Mouse (Mus musculus) forebrain, embryonic 10.5 days (tissue): ENCODE measurements at regions not wholly inside any gene's neighbourhood (a gene's known extent, or its start where the extent isn't known, plus 50 kb on each side); places are given as distances from the start of the nearest gene placed in this dataset.

ENCODE experiments used
- DNase-seq: peaks from one replicate; pipeline ENCODE4 v3.0.0-alpha.2; 2017; ENCODE audit warnings: low spot score; ENCODE audit errors: extremely low spot score
- H3K27ac ChIP-seq: fragments of 300-500 bp; sonication (generic); 2 replicates; pipeline ENCODE4 v1.5.1; 2016; ENCODE audit warnings: mild to moderate bottlenecking
- H3K27me3 ChIP-seq: fragments of 300-500 bp; sonication (generic); 2 replicates; pipeline ENCODE4 v1.6.1; 2016; ENCODE audit warnings: mild to moderate bottlenecking; ENCODE audit not compliant: poor library complexity, severe bottlenecking
- H3K36me3 ChIP-seq: fragments of 300-500 bp; sonication (generic); replicated peaks from 2 replicates; pipeline ENCODE4 v1.6.1; 2016; ENCODE audit warnings: mild to moderate bottlenecking, moderate library complexity
- H3K4me1 ChIP-seq: fragments of 300-500 bp; sonication (generic); 2 replicates; pipeline ENCODE4 v1.6.1; 2016
- H3K4me3 ChIP-seq: fragments of 300-500 bp; sonication (generic); 2 replicates; pipeline ENCODE4 v1.5.1; 2016; ENCODE audit warnings: mild to moderate bottlenecking, moderate library complexity
- H3K9me3 ChIP-seq: fragments of 300-500 bp; sonication (generic); 2 replicates; pipeline ENCODE4 v1.6.1; 2016; ENCODE audit warnings: mild to moderate bottlenecking, moderate library complexity
- WGBS: fragments of 180-500 bp; shearing (Covaris S2); methylation state at CpG from one replicate; pipeline ENCODE4 v1.1.7; 2016; 5-methylcytosine and 5-hydroxymethylcytosine counted together

DNA sequence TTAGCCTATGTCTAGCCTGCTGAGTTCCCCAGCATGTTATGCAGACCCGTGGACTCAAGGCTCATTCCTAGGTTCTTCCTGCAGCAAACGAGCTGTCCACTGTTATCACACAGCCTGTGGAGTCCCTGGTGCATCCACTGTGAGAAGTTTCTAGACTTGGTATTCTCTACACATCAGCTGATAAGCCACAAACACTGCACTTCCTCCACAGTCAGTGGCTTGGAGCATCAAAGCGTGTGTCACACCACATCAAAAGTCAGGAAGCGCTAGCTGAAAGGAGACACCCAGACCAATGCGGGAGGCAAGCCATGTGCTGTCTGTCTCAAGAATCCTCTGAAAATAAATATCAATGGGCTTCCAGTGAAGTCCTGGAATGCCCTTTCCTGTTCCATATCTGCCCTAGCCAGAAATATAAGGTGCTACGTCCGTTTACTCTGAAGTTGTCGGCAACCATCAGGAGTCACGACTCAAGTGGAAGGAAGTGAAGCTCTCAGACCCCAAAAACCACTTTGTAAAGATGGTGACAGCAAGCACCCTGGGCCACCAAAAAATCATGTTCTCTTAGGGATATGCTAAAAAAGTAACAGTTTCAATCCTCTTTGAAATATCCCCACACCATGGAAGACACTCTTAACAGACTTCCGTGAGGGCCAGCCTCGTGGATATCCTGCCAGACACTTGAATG lies 227.7 kb downstream of the Adgrl2 start:
- H3K4me3 ChIP-seq, result no peak overlapping the region
- no peak overlapping the region for H3K27ac ChIP-seq
- H3K4me1 ChIP-seq, result no peaks in the 10 kb centered on the region
- DNase-seq, result no peak
- H3K36me3 ChIP-seq, result no peaks in the 10 kb centered on the region
- no peaks in the 10 kb centered on the region for H3K9me3 ChIP-seq
- no peaks in the 10 kb centered on the region for H3K27me3 ChIP-seq
- 80% methylated on average over 11 of the region's 11 CpGs for WGBS

DNA sequence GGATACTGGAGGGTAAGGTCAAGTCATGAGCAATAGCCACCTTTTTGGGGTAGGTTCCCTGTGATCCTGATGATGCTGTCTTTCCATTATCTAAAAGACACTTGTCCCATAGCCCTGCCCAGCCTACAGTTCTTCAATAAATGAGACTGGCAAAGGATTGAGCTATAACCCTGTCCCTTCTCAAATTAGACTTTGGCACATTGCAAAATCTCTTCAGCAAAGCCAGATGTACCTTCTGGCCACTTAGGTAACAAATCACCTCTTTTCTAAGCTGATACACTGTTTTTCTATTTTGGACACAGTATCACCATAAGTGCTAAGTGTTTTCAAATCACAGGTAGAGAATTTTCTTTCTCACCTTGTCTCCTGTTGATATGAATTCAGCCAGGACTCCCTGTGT lies 228.8 kb downstream of the Adgrl2 start:
- Histone ChIP-seq H3K36me3 (no peaks in the 10 kb centered on the region), H3K27ac (no peak overlapping the region), H3K27me3 (no peaks in the 10 kb centered on the region), H3K4me1 (no peaks in the 10 kb centered on the region), H3K9me3 (no peaks in the 10 kb centered on the region), H3K4me3 (no peak overlapping the region)
- DNase-seq, result no peak

GRCm38 (mm10) chr3:148759500-148759899 lies 230.9 kb downstream of the Adgrl2 start:
- Histone ChIP-seq H3K27me3 (no peaks in the 10 kb centered on the region), H3K27ac (no peak overlapping the region), H3K9me3 (no peaks in the 10 kb centered on the region), H3K4me3 (no peak overlapping the region), H3K36me3 (no peaks in the 10 kb centered on the region), H3K4me1 (no peaks in the 10 kb centered on the region)
- DNase-seq, result no peak
- WGBS, result 83% methylated on average over 4 of the region's 4 CpGs

DNA sequence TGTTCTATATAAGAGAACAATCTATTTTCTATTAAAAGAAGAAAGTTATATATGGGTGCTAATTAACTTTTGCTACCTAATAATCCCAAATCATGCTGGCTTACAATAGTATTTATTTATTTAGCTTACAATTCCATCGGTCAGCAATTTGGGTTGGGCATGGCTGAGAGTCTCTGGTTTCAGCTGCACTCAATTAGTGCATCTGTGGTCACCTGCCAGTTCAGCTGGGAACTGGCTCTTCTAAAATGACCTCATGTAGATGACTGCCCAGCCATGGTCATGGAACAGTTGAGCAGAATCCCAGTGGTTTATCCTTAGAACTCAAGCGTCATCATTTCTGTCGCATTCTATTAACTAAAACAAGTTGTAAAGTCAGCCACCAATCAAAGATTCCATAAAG lies 244.1 kb downstream of the Adgrl2 start:
- no peak for DNase-seq
- Histone ChIP-seq H3K4me3 (no peak overlapping the region), H3K36me3 (no peaks in the 10 kb centered on the region), H3K27me3 (no peaks in the 10 kb centered on the region), H3K9me3 (peaks cover 6% of the 10 kb centered on the region; the same call in 1 of the 2 replicates), H3K4me1 (peaks cover 8% of the 10 kb centered on the region), H3K27ac (no peak overlapping the region)
- WGBS, result 89% methylated on average over 3 of the region's 3 CpGs

- H3K36me3 ChIP-seq, result no peaks in the 10 kb centered on the region
- WGBS, result 57% methylated on average over 2 of the region's 2 CpGs
- peaks cover 8% of the 10 kb centered on the region for H3K4me1 ChIP-seq
- DNase-seq, result no peak
- H3K27me3 ChIP-seq, result no peaks in the 10 kb centered on the region
- H3K9me3 ChIP-seq, result peaks cover 3% of the 10 kb centered on the region; the same call in 1 of the 2 replicates
- no peak overlapping the region for H3K27ac ChIP-seq
- no peak overlapping the region for H3K4me3 ChIP-seq
These were observed 245.7 kb downstream of the Adgrl2 start for GRCm38 (mm10) chr3:148744651-148745050.

DNA sequence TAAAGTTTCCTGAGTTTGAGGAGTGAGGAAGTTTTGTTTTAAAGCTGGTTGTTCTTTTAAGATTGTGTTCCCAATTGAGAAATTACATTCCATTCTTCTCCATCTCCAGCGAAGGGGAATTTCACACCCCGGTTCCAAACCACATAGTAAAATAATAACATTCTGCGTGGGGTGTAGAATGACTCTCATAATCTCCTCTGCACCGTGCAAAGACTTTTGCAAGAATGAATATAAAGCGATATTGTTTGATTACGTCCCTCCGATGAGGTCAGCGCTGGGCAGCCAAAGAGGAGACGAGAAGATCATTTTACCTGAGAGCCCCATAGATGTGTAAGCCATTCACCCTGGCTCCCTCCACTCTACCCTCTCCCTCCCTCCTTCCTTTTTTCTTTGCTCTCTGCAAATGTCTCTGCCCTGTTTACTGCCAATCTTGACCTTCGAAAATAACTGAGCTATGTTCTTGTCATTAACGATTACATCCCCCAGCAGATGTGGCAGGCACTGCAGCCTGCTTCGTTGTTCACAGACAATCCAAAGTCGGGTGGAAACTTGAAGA lies 256.1 kb downstream of the Adgrl2 start:
- no peaks in the 10 kb centered on the region for H3K36me3 ChIP-seq
- 77% methylated on average over 13 of the region's 13 CpGs for WGBS
- H3K9me3 ChIP-seq, result no peaks in the 10 kb centered on the region
- H3K4me1 ChIP-seq, result peaks cover 15% of the 10 kb centered on the region
- H3K27ac ChIP-seq, result no peak overlapping the region
- no peak overlapping the region for H3K4me3 ChIP-seq
- H3K27me3 ChIP-seq, result no peaks in the 10 kb centered on the region
- no peak for DNase-seq

GRCm38 (mm10) chr3:148733227-148733854 lies 257.0 kb downstream of the Adgrl2 start:
- Histone ChIP-seq H3K4me1 (peaks cover 15% of the 10 kb centered on the region), H3K4me3 (no peak overlapping the region), H3K36me3 (no peaks in the 10 kb centered on the region), H3K27ac (no peak overlapping the region), H3K9me3 (no peaks in the 10 kb centered on the region), H3K27me3 (no peaks in the 10 kb centered on the region)
- DNase-seq, result no peak
- WGBS, result 60% methylated on average over 13 of the region's 13 CpGs

DNA sequence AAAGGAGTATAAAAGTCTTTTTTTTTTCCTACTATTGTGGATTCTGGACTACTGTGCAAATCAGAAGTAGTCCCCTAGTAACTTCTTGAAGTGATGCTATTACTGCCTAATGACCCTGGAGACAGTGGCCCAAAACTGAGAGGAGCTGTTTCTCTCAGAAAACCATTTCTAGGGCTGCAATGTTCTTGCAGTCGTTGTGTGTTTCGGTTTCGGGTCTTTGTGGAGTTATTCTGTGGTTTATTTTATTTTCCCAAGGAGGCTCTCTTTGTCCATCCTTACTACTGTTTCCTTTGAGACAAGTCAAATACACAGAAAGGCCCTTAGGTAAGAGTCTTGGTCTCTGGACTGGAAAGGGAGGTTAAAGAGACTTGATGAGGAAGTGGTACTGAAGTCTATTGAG lies 258.9 kb downstream of the Adgrl2 start:
- Histone ChIP-seq H3K27ac (no peak overlapping the region), H3K9me3 (no peaks in the 10 kb centered on the region), H3K36me3 (no peaks in the 10 kb centered on the region), H3K27me3 (0 out of 2 replicates have a peak, but pooled peaks cover 5% of the 10 kb centered on the region), H3K4me1 (peaks cover 21% of the 10 kb centered on the region), H3K4me3 (no peak overlapping the region)
- WGBS, result 93% methylated on average over 3 of the region's 3 CpGs
- no peak for DNase-seq

- WGBS, result 79% methylated on average over 7 of the region's 7 CpGs
- no peak overlapping the region for H3K4me3 ChIP-seq
- no peak overlapping the region for H3K27ac ChIP-seq
- 0 out of 2 replicates have a peak, but pooled peaks cover 5% of the 10 kb centered on the region for H3K27me3 ChIP-seq
- 0 out of 2 replicates have a peak, but pooled peaks cover 5% of the 10 kb centered on the region for H3K9me3 ChIP-seq
- H3K4me1 ChIP-seq, result peaks cover 20% of the 10 kb centered on the region
- no peaks in the 10 kb centered on the region for H3K36me3 ChIP-seq
- no peak for DNase-seq
These were observed 261.1 kb downstream of the Adgrl2 start for GRCm38 (mm10) chr3:148729242-148729680.

DNA sequence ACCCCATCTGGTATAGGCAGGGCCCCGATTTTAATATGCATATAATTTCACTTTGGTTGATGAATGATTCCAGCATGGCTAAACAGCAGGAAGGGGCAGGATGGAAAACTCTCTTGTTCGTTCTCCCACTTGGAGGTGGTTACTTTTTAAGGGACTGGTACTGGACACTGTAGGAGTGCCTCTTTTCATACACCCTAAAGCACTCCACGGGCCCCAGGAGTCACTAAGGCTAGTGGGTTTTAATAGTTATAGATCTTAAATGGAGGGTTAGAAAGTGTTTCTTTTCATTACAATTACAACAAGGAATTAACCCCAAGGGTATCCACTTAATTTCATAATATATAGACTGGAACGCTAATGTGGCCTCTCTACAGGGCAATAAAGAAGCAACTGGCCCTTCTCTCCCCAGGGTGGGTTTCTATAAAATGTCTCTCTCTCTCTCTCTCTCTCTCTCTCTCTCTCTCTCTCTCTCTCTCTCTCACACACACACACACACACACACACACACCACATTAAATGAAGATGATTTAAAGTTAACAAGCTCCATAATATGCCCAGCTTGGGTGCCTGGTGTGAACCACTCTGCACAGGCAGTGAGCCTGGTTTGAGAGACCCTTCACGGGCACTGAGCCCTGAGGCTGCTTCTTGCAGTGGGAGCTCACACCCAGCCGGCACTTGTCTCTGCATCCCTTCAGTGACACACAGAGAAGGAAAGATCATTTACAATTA lies 261.7 kb downstream of the Adgrl2 start:
- 0 out of 2 replicates have a peak, but pooled peaks cover 5% of the 10 kb centered on the region for H3K9me3 ChIP-seq
- H3K27me3 ChIP-seq, result 0 out of 2 replicates have a peak, but pooled peaks cover 5% of the 10 kb centered on the region
- H3K4me1 ChIP-seq, result peaks cover 14% of the 10 kb centered on the region
- H3K4me3 ChIP-seq, result no peak overlapping the region
- WGBS, result 82% methylated on average over 6 of the region's 6 CpGs
- H3K36me3 ChIP-seq, result no peaks in the 10 kb centered on the region
- no peak for DNase-seq
- no peak overlapping the region for H3K27ac ChIP-seq

DNA sequence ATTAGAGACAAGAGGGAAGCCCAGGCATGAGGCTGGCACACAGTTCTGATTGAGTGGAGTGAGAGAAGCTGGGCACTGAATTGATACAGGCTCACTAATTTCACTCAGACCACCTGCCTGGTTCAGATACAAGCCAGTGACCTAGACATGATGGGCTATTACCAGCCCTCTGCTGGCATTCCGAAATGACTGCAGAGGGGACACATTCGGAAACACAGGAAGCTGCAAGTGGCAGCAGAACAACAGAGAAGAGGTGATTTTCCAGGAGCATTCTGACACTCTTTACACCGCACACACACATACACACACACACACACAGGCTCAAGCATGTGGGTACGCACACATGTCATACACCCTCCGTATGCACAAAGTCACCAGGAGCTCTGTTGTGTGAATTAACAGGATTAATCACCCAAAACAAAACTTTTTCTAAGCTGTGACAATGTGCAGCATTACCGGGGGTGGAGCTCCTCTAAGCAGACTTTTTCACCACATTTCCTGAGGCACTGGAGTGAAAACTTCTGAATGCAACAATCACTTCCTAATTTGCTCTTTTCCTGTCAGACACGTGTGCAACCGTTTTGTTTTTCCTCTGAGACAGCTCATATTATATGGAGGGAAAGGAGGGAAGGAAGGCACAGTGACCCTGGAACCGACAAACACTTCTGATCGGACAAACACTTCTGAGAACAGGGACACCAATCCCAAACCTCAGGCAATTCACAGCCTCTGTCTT lies 263.6 kb downstream of the Adgrl2 start:
- no peaks in the 10 kb centered on the region for H3K36me3 ChIP-seq
- WGBS, result 56% methylated on average over 10 of the region's 10 CpGs
- peaks cover 8% of the 10 kb centered on the region for H3K4me1 ChIP-seq
- H3K9me3 ChIP-seq, result 0 out of 2 replicates have a peak, but pooled peaks cover 5% of the 10 kb centered on the region
- DNase-seq, result no peak
- 0 out of 2 replicates have a peak, but pooled peaks cover 5% of the 10 kb centered on the region for H3K27me3 ChIP-seq
- no peak overlapping the region for H3K27ac ChIP-seq
- no peak overlapping the region for H3K4me3 ChIP-seq

DNA sequence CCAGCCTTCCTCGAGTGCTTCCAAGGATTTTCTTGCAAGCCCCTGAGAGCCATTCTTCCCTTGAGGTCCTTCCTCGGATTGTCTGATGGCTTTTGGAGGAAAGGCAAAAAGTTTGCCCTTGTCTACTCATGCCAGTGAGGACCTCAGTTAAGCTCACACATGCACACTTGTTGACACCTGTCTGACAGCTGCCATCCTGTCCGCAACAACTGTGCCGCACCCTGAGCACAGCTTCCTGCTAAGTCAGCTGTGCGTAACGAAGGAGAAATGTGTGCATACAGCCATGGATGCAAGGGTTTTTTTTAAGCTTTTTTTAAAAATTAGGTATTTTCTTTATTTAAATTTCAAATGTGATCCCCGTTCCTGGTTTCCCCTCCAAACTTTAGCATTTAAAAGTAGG lies 293.8 kb downstream of the Adgrl2 start:
- WGBS, result 84% methylated on average over 7 of the region's 7 CpGs
- Histone ChIP-seq H3K36me3 (no peaks in the 10 kb centered on the region), H3K4me1 (no peaks in the 10 kb centered on the region), H3K4me3 (no peak overlapping the region), H3K27me3 (no peaks in the 10 kb centered on the region), H3K9me3 (no peaks in the 10 kb centered on the region), H3K27ac (no peak overlapping the region)
- DNase-seq, result no peak
